Mouse (Mus musculus) midbrain, embryonic 15.5 days (tissue): ENCODE data around the gene Stmnd1. TPM values are rescaled to one million over a fixed set of nuclear protein-coding genes. Genes with fewer than 3 reads are reported as not detected.

Experiments
- ATAC-seq: fragments of 200-750 bp; cut with Nextera tagmentation; replicated peaks from 2 replicates; pipeline ENCODE4 v1.8.0; 2017; ENCODE audit warnings: moderate TSS enrichment
- H3K27ac ChIP-seq: fragments of 300-500 bp; sonication (generic); 2 replicates; pipeline ENCODE4 v1.5.1; 2015; ENCODE audit warnings: mild to moderate bottlenecking, inconsistent platforms
- H3K27me3 ChIP-seq: fragments of 300-500 bp; sonication (generic); replicated peaks from 2 replicates; pipeline ENCODE4 v1.6.1; 2015; ENCODE audit warnings: inconsistent platforms
- H3K36me3 ChIP-seq: fragments of 300-500 bp; sonication (generic); replicated peaks from 2 replicates; pipeline ENCODE4 v1.6.1; 2015; ENCODE audit warnings: inconsistent platforms
- H3K4me1 ChIP-seq: fragments of 300-500 bp; sonication (generic); 2 replicates; pipeline ENCODE4 v1.6.1; 2015; ENCODE audit warnings: inconsistent platforms
- H3K4me2 ChIP-seq: fragments of 300-500 bp; sonication (generic); 2 replicates; pipeline ENCODE4 v1.6.1; 2015; ENCODE audit warnings: inconsistent platforms, mild to moderate bottlenecking, moderate library complexity
- H3K4me3 ChIP-seq: fragments of 300-500 bp; sonication (generic); 2 replicates; pipeline ENCODE4 v1.5.1; 2015; ENCODE audit warnings: mild to moderate bottlenecking, inconsistent platforms
- H3K9ac ChIP-seq: fragments of 300-500 bp; sonication (generic); 2 replicates; pipeline ENCODE4 v1.6.1; 2015; ENCODE audit warnings: mild to moderate bottlenecking, inconsistent platforms
- H3K9me3 ChIP-seq: fragments of 300-500 bp; sonication (generic); 2 replicates; pipeline ENCODE4 v1.6.1; 2016; ENCODE audit warnings: inconsistent platforms
- WGBS: fragments of 180-500 bp; shearing (Covaris S2); methylation state at CpG from one replicate; pipeline ENCODE4 v1.1.7; 2015; ENCODE audit warnings: mixed read lengths; 5-methylcytosine and 5-hydroxymethylcytosine counted together
- polyA plus RNA-seq: library from polyadenylated mRNA; unstranded; fragments of >200 nt; fragmentation: Nextera tagmentation; extraction: Ambion mirVana; gene quantifications from 2 replicates; pipeline ENCODE4 v1.2.1, GENCODE M21; 2015

The Stmnd1 gene
- polyA plus RNA-seq, 1 experiment from 2014 or later, result not detected

DNA sequence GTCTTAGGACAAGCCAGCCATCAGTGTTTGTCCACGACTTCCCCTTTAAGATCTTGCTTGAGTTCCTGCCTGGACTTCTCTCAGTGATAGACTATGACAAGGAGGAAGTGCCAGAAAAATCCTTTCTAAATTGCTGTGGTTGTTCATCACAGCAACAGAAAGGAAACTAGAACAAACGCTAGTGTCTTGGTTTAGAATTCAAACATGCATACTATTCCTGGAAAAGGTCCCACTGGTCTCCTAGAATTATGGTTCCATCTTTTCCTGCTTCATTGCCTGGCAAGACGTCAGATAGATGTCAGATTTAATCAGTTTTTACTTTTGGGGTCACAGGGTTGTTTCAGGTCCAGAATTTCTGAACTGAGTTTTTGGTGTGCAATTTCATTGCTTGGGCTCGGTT lies 14.0 kb upstream of the Stmnd1 start:
- ATAC-seq, result no peak
- H3K9me3 ChIP-seq, result no peaks in the 10 kb centered on the region
- 78% methylated on average over 4 of the region's 4 CpGs for WGBS

DNA sequence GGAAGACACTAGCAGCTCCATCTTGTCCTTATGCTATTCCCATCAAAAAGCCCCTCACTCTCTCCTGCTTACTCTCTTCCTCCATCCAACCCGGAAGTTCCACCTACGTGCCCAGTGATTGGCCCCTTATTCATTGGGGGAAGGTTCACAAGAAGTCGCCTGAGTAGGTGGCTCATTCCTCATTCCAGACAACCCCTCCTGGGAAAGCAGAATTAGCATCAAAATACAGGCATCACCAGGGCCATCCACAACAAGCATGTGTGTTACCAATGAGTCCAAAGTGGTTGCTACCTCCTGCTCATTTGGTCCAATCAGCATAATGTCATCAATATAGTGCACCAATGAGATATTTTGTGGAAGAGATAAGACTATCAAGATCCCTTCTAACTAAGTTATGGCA lies 12.3 kb upstream of the Stmnd1 start:
- H3K4me1 ChIP-seq, result no peaks in the 10 kb centered on the region
- H3K9me3 ChIP-seq, result no peaks in the 10 kb centered on the region
- WGBS, result 61% methylated on average over 3 of the region's 3 CpGs
- ATAC-seq, result no peak
- no peak overlapping the region for H3K9ac ChIP-seq
- no peaks in the 10 kb centered on the region for H3K27me3 ChIP-seq
- H3K4me2 ChIP-seq, result no peak overlapping the region
- no peaks in the 10 kb centered on the region for H3K36me3 ChIP-seq
- H3K27ac ChIP-seq, result no peak overlapping the region
- no peak overlapping the region for H3K4me3 ChIP-seq

More for the DNA sequence above, 14.0 kb upstream of the Stmnd1 start:
- Histone ChIP-seq H3K9ac (no peak overlapping the region), H3K4me2 (no peak overlapping the region), H3K27me3 (no peaks in the 10 kb centered on the region), H3K4me3 (no peak overlapping the region), H3K4me1 (no peaks in the 10 kb centered on the region), H3K27ac (no peak overlapping the region), H3K36me3 (no peaks in the 10 kb centered on the region)

DNA sequence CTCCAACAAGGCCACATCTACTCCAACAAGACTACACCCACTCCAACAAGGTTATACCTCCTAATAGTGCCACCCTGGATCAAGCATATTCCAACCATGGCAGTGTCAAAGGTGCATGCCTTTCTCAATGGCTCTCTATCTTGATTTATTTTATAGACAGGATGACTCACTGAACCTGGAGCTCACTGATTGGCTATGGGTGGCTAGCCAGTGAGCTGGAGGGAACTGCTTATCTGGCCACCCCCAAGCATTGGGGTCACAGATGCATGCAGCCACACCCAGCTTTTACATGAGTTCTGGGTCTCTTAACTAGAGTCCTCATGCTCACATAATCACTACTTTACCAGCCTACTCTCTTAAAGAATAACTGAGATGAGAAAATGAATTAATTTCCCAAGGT lies 5.7 kb upstream of the Stmnd1 start:
- no peak for ATAC-seq
- H3K4me3 ChIP-seq, result no peak overlapping the region
- no peaks in the 10 kb centered on the region for H3K27me3 ChIP-seq
- H3K9ac ChIP-seq, result no peak overlapping the region
- no peak overlapping the region for H3K4me2 ChIP-seq
- H3K4me1 ChIP-seq, result peaks cover 9% of the 10 kb centered on the region
- H3K36me3 ChIP-seq, result no peaks in the 10 kb centered on the region
- no peaks in the 10 kb centered on the region for H3K9me3 ChIP-seq
- H3K27ac ChIP-seq, result no peak overlapping the region

DNA sequence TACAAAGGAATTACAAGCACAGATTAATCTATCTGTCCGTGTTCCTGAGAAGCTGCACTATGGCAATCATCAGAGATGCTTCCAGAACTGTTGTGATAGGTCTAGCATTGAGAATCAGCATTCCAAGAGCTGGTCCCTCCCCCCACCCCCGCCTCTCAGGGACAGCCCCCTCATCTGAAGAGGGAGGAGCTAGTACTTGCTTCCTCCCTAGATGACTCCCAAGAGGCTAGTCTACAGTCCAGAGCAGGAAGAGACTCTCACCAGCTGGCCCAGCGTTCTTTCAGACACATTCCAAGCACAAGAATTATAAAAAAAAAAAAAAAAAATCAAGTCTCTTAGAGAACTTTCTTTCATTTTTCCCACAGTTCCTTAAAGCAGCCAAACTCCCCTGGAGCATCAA lies 5.2 kb upstream of the Stmnd1 start:
- Histone ChIP-seq H3K4me3 (no peak overlapping the region), H3K27ac (no peak overlapping the region), H3K36me3 (no peaks in the 10 kb centered on the region), H3K27me3 (no peaks in the 10 kb centered on the region), H3K4me2 (no peak overlapping the region), H3K9me3 (no peaks in the 10 kb centered on the region), H3K4me1 (peaks cover 14% of the 10 kb centered on the region), H3K9ac (no peak overlapping the region)
- 35% methylated on average over 3 of the region's 3 CpGs for WGBS
- ATAC-seq, result no peak

DNA sequence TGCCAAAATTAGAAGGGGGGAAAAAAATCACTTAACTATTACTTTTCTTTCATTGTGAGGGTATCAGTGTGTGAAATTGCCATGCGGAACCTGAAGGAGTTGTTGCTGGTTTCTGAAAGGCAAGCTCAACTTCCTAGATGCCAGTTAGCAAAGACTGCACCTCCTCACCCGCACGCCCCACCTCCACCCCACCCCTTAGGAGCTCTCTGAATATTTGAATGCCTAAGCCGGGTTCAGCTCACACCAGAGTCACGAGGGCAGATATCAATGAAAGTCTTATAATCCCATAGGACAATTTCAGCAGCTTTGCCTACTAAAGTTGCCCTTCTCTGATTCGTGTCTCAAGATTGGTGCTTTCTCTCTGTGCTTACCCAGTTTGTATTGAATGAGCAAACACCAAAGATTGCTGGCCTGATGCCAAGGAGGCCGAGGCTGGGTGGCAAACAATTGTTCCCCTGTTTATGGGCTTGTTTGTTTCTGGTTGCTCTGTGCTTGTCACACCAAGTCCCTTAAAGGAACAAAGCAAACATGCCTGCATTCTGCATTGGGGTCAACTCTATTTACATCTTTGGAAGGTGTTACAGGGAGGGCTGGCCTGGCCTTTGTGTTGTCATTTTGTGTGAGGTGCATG lies 4.6 kb upstream of the Stmnd1 start:
- 0 out of 2 replicates have a peak overlapping the region, but pooled peaks have one; percentile 24 for H3K27ac ChIP-seq

DNA sequence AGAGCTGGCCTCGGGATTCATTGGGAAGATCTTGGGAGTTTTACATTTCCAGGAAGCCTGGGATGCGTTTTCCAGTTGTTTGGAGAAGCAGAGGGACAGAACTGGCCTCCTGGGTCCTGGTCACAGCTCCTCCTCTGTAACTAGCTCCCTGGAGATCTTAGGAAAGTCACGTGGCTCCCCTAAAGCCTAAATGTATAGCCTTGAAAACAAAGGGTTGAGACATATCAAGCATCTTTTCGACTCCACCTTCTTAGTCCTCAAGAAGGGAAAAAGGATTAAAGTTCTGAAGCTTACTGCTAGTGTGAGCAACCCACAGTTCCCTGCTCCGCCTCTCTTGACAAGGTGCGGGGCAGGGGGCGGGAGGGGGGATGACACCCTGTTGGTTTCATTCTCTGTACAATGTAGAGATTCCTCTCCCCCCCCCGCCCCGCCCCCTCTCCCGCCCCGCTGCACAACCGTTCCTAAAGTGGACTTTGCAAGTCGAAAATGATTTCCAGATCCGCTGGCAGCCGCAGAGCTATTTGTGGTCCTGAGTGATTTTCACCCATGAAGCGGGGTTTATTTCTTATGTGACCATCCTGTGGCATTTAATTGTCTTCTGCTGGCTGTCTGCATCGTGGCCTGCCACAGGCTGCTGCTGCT lies 589 bp upstream of the Stmnd1 start:
- Histone ChIP-seq H3K4me3 (no peak overlapping the region; the same call in 1 of the 2 replicates), H3K27me3 (no peaks in the 10 kb centered on the region), H3K9me3 (no peaks in the 10 kb centered on the region), H3K9ac (no peak overlapping the region), H3K36me3 (no peaks in the 10 kb centered on the region), H3K4me1 (peaks cover 18% of the 10 kb centered on the region), H3K27ac (no peak overlapping the region), H3K4me2 (peak overlapping the region; percentile 40)
- WGBS, result 11% methylated on average over 17 of the region's 17 CpGs
- no peak for ATAC-seq

More for the DNA sequence above, 4.6 kb upstream of the Stmnd1 start:
- Histone ChIP-seq H3K9ac (no peak overlapping the region), H3K27me3 (no peaks in the 10 kb centered on the region), H3K4me2 (no peak overlapping the region), H3K36me3 (no peaks in the 10 kb centered on the region), H3K9me3 (no peaks in the 10 kb centered on the region), H3K4me3 (no peak overlapping the region), H3K4me1 (peaks cover 18% of the 10 kb centered on the region)
- WGBS, result 24% methylated on average over 7 of the region's 7 CpGs
- ATAC-seq, result no peak

DNA sequence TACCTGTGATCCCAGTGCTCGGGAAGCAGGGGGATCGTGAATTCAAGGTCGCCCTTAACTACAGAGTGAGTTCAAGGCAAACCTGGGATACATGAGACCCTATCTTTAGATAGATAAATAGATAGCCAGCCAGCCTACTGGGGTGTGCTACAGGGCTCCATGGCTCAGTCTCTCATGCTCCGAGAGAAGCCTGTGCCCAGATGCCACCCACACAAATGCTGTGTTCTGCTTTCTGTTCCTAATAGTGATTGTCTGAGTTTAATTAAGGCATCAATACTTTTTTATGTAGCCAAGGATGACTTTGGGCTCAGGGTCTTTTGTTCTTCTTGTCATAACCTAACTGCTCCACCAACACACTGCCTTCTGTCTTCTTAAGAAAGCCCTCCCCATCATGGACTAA lies 2.2 kb downstream of the Stmnd1 start:
- H3K9me3 ChIP-seq, result no peaks in the 10 kb centered on the region
- no peak overlapping the region for H3K4me3 ChIP-seq
- H3K27me3 ChIP-seq, result no peaks in the 10 kb centered on the region
- ATAC-seq, result no peak
- no peak overlapping the region for H3K27ac ChIP-seq
- no peak overlapping the region for H3K9ac ChIP-seq
- peaks cover 10% of the 10 kb centered on the region for H3K4me1 ChIP-seq
- H3K36me3 ChIP-seq, result no peaks in the 10 kb centered on the region
- H3K4me2 ChIP-seq, result no peak overlapping the region
- WGBS, result 97% methylated on average over 4 of the region's 4 CpGs

DNA sequence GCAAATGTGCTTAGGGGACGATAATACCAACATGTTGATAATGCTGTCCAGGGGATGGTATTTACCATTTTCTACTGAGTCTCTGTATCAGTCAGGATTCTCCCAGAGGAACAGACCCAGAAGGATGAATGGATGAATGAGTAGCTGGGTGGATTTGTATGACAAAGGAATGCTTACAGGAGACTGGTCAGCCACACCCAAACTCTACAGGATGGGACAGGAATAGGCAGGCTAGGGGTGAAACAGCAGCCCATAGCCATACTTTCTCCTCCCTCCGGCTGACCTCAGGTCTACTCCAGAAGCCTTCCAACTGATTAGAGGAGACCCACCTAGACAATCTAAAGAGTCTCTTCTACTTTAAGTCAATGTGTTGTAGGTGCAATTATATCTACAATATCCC lies 9.0 kb downstream of the Stmnd1 start:
- Histone ChIP-seq H3K4me3 (no peak overlapping the region), H3K4me2 (no peak overlapping the region), H3K36me3 (no peaks in the 10 kb centered on the region), H3K27me3 (no peaks in the 10 kb centered on the region), H3K27ac (no peak overlapping the region), H3K4me1 (no peaks in the 10 kb centered on the region), H3K9me3 (no peaks in the 10 kb centered on the region), H3K9ac (no peak overlapping the region)
- 93% methylated on average over 2 of the region's 2 CpGs for WGBS
- no peak for ATAC-seq

DNA sequence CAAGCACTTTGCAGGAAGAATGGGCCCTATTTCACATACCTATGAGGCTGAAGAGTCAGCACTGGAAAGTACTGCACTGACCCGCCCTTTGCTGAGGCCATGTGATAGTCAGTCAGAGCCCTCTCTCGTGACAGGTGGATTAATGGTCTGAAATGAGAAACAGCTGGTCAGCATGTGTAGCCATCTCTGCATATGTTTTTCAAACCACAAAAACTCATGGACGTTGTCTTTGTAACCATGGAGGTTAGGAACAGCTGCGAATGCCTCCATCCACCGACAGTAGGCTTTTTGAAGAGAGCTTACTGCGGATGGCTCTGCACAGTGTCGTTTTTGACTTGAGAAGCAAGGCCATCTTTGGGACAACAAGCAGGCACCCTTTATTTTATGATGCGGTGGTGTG lies 14.3 kb downstream of the Stmnd1 start:
- ATAC-seq, result no peak
- no peak overlapping the region for H3K27ac ChIP-seq
- WGBS, result 89% methylated on average over 8 of the region's 8 CpGs
- H3K4me1 ChIP-seq, result no peaks in the 10 kb centered on the region
- H3K4me3 ChIP-seq, result no peak overlapping the region
- no peak overlapping the region for H3K4me2 ChIP-seq
- no peaks in the 10 kb centered on the region for H3K27me3 ChIP-seq
- H3K9me3 ChIP-seq, result no peaks in the 10 kb centered on the region
- H3K36me3 ChIP-seq, result no peaks in the 10 kb centered on the region
- no peak overlapping the region for H3K9ac ChIP-seq

DNA sequence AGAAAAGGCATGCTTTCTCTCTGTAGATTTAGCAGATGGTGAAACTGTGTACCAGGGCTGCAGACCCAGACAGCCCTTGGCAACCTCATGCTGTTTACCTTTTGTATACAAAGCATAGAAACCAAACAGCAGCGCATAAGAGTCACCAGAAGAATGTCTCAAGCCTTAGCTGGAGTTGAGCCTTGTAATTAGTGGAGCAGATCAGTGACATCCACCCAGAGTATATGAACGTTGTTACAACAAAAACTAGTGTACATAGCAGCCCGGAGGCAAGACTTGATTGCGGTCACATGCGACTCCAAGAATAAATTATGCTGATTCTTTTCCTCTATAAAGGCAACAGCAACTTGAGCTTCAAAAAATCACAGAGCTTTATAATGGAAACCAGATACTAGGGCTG lies 14.9 kb downstream of the Stmnd1 start:
- WGBS, result 77% methylated on average over 5 of the region's 5 CpGs
- no peak overlapping the region for H3K4me3 ChIP-seq
- H3K27ac ChIP-seq, result no peak overlapping the region
- H3K27me3 ChIP-seq, result no peaks in the 10 kb centered on the region
- no peaks in the 10 kb centered on the region for H3K36me3 ChIP-seq
- H3K9me3 ChIP-seq, result no peaks in the 10 kb centered on the region
- H3K9ac ChIP-seq, result no peak overlapping the region
- no peaks in the 10 kb centered on the region for H3K4me1 ChIP-seq
- no peak overlapping the region for H3K4me2 ChIP-seq
- ATAC-seq, result no peak

DNA sequence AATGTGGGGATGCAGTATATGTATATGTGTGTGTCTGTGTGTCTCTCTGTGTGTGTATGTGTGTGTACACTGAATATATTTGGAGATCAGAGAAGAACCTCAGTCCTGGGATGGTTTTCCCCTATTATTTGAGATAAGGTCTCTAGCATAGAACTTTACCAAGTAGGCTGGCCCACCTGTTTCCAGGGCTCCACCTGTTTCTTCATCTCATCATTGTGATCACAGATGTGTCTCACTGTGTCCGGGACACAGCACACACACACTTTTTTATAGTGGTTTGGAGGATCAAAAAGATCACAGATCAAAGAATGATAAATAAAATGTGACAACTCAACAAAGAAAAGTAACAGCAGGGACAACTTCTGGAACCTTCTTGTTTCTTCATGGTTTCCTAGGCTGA lies 17.0 kb downstream of the Stmnd1 start:
- Histone ChIP-seq H3K36me3 (no peaks in the 10 kb centered on the region), H3K9me3 (no peaks in the 10 kb centered on the region), H3K4me2 (no peak overlapping the region), H3K9ac (no peak overlapping the region), H3K27ac (no peak overlapping the region), H3K4me1 (no peaks in the 10 kb centered on the region), H3K4me3 (no peak overlapping the region), H3K27me3 (no peaks in the 10 kb centered on the region)
- no peak for ATAC-seq
- WGBS, result 69% methylated on average over 1 of the region's 1 CpGs

DNA sequence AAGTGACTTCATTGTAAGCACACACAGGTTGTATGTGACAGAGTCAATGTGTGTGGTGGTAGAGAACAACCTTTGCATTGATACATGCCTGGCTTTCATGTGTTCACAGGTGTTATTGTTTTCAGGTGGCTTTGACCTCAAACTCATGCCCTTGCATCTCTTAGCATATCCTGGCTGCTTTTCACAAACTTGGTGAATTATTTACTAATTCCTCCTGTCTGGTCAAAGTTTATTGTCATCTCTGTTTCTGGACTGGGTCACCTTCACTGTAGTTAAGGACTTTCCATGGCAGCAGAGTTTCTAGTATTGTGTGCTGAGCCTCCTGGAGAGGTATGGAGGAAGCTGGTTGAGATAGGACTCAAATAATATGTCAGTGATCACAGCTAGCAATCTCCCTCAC lies 20.8 kb downstream of the Stmnd1 start:
- no peak overlapping the region for H3K27ac ChIP-seq
- H3K9ac ChIP-seq, result no peak overlapping the region
- H3K9me3 ChIP-seq, result no peaks in the 10 kb centered on the region
- H3K27me3 ChIP-seq, result no peaks in the 10 kb centered on the region
- no peak overlapping the region for H3K4me2 ChIP-seq
- H3K36me3 ChIP-seq, result no peaks in the 10 kb centered on the region
- no peaks in the 10 kb centered on the region for H3K4me1 ChIP-seq
- H3K4me3 ChIP-seq, result no peak overlapping the region
- ATAC-seq, result no peak

DNA sequence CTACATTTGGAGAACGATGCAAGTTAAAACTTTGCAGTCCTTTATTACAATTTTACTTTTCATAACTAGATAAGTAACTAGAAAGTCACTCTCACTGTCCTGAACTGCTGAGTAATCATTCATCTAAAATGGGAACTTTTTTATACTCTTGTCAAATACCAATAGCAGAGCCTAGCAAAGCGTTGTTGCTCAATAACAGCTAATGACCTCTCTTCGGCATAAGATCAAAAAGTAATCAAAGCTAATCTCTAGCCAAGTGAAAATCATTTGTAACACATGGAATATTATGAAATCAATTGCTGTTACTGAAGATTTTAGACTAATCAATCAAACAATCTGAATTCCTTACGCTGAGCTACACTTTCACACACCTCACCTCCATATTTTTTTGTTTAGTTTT lies 24.2 kb downstream of the Stmnd1 start:
- Histone ChIP-seq H3K9ac (no peak overlapping the region), H3K9me3 (no peaks in the 10 kb centered on the region), H3K27ac (no peak overlapping the region), H3K4me2 (no peak overlapping the region), H3K4me3 (no peak overlapping the region), H3K36me3 (no peaks in the 10 kb centered on the region), H3K4me1 (no peaks in the 10 kb centered on the region), H3K27me3 (no peaks in the 10 kb centered on the region)
- ATAC-seq, result no peak
- WGBS, result 92% methylated on average over 4 of the region's 4 CpGs
